Mouse (Mus musculus): Measurements from ENCODE around the gene Rtl5. TPM values are rescaled to one million over a fixed set of nuclear protein-coding genes. Genes with fewer than 3 reads are reported as not detected.

Gene Rtl5
- total and polyA plus RNA-seq, 3 experiments = 1.7 to 2.3 (median 2.1) TPM

DNA sequence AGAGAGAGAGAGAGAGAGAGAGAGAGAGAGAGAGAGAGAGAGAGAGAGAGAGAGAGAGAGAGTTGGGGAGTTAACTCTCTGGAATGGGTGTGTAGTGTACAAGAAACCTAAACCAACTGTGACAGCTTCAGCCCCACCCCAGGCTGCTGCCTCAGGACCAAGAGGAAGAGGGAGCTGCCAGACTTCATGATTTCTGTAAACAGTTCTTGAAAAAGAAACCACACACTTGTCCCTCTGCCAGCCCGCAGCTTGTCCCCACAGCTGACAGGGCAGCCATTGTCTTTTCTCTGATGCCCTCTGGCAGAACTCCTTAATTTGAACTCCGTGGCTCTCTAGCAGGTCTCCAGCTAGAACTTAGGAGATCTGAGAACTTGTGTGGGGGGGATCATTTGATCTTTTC is 10.2 kb downstream of the Rtl5 start:
- peak; percentile 39 to 63 for DNase-seq
- Histone ChIP-seq H3K9ac (ENCODE audit: low read depth, low read length) (no peak overlapping the region), H3K27me3 (ENCODE audit: control insufficient read depth, insufficient read depth, low read length) (no peaks in the 10 kb centered on the region), H3K4me1 (ENCODE audit: control insufficient read depth, insufficient read depth, low read length) (peaks cover 13% of the 10 kb centered on the region), H3K27ac (peak overlapping the region; percentile 14; the same call in 1 of the 2 replicates), H3K36me3 (ENCODE audit: control insufficient read depth, insufficient read depth, low read length) (no peaks in the 10 kb centered on the region), H3K4me3 (no peak overlapping the region), H3K79me2 (replicated peaks; ENCODE audit: control insufficient read depth, insufficient read depth, low read length) (no peaks in the 10 kb centered on the region)
- intact Hi-C loops (cut with DNase I) = no loop called here
- TF ChIP-seq POLR2A (IDR thresholded peaks at IDR 0.05; ENCODE audit: insufficient read depth, low read depth, low read length) (no peak), EP300 (IDR thresholded peaks at IDR 0.05; ENCODE audit: insufficient read depth, low read depth, low read length) (no peak), CTCF (IDR thresholded peaks at IDR 0.05) (no peak)
- 16% methylated on average over 2 of the region's 2 CpGs for WGBS

DNA sequence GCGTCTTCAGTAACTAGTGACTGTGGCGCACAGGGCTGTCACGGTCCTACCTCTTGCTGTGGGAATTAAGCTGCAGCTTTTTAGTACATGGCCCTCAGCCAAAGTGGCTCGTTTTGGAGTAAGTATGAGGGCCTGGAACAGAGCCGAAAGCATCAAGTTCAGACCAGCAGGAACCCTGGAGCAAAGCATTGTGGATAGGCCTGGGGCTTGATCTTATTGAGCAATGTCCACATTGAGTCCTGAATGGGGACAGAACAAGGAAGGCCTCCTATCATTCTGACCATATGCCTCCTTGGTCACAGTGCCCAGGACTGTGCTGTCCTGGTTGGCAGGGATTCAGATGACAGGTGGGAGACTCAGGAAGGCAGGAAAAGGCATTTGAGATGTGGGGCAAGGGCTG is 10.9 kb downstream of the Rtl5 start:
- no peaks in the 10 kb centered on the region for H3K79me2 ChIP-seq (replicated peaks; ENCODE audit: control insufficient read depth, insufficient read depth, low read length)
- peaks cover 13% of the 10 kb centered on the region for H3K4me1 ChIP-seq (ENCODE audit: control insufficient read depth, insufficient read depth, low read length)
- TF ChIP-seq EP300 (IDR thresholded peaks at IDR 0.05; ENCODE audit: insufficient read depth, low read depth, low read length) (no peak), POLR2A (IDR thresholded peaks at IDR 0.05; ENCODE audit: insufficient read depth, low read depth, low read length) (no peak), CTCF (IDR thresholded peaks at IDR 0.05) (no peak)
- peak in 1 of 2 experiments; percentile 23 for DNase-seq
- 53% methylated on average over 5 of the region's 5 CpGs for WGBS
- H3K27me3 ChIP-seq (ENCODE audit: control insufficient read depth, insufficient read depth, low read length) = no peaks in the 10 kb centered on the region
- H3K27ac ChIP-seq = peak overlapping the region; percentile 38
- no peaks in the 10 kb centered on the region for H3K36me3 ChIP-seq (ENCODE audit: control insufficient read depth, insufficient read depth, low read length)
- H3K9ac ChIP-seq (ENCODE audit: low read depth, low read length) = no peak overlapping the region
- intact Hi-C loops (cut with DNase I) = no loop called here
- no peak overlapping the region for H3K4me3 ChIP-seq

GRCm38 (mm10) chrX:102059437-102059836 is 11.7 kb downstream of the Rtl5 start:
- intact Hi-C loops (cut with DNase I) = no loop called here
- TF ChIP-seq CTCF (IDR thresholded peaks at IDR 0.05) (peak; percentile 67), EP300 (IDR thresholded peaks at IDR 0.05; ENCODE audit: insufficient read depth, low read depth, low read length) (no peak), POLR2A (IDR thresholded peaks at IDR 0.05; ENCODE audit: insufficient read depth, low read depth, low read length) (no peak)
- DNase-seq = peak in 1 of 2 experiments; percentile 13
- Histone ChIP-seq H3K27ac (no peak overlapping the region; the same call in 1 of the 2 replicates), H3K79me2 (replicated peaks; ENCODE audit: control insufficient read depth, insufficient read depth, low read length) (no peaks in the 10 kb centered on the region), H3K4me3 (no peak overlapping the region), H3K27me3 (ENCODE audit: control insufficient read depth, insufficient read depth, low read length) (no peaks in the 10 kb centered on the region), H3K36me3 (ENCODE audit: control insufficient read depth, insufficient read depth, low read length) (no peaks in the 10 kb centered on the region), H3K4me1 (ENCODE audit: control insufficient read depth, insufficient read depth, low read length) (peaks cover 13% of the 10 kb centered on the region), H3K9ac (ENCODE audit: low read depth, low read length) (no peak overlapping the region)
- WGBS = 63% methylated on average over 9 of the region's 9 CpGs

GRCm38 (mm10) chrX:102054009-102054408 is 17.1 kb downstream of the Rtl5 start:
- TF ChIP-seq EP300 (IDR thresholded peaks at IDR 0.05; ENCODE audit: insufficient read depth, low read depth, low read length) (no peak), CTCF (IDR thresholded peaks at IDR 0.05) (no peak), POLR2A (IDR thresholded peaks at IDR 0.05; ENCODE audit: insufficient read depth, low read depth, low read length) (no peak)
- no peak overlapping the region for H3K27ac ChIP-seq
- WGBS = 86% methylated on average over 4 of the region's 4 CpGs
- H3K36me3 ChIP-seq (ENCODE audit: control insufficient read depth, insufficient read depth, low read length) = no peaks in the 10 kb centered on the region
- H3K9ac ChIP-seq (ENCODE audit: low read depth, low read length) = no peak overlapping the region
- H3K4me3 ChIP-seq = no peak overlapping the region
- no peaks in the 10 kb centered on the region for H3K27me3 ChIP-seq (ENCODE audit: control insufficient read depth, insufficient read depth, low read length)
- intact Hi-C loops (cut with DNase I) = no loop called here
- peak in 1 of 2 experiments; percentile 4 for DNase-seq
- no peaks in the 10 kb centered on the region for H3K4me1 ChIP-seq (ENCODE audit: control insufficient read depth, insufficient read depth, low read length)
- no peaks in the 10 kb centered on the region for H3K79me2 ChIP-seq (replicated peaks; ENCODE audit: control insufficient read depth, insufficient read depth, low read length)

- WGBS = 93% methylated on average over 2 of the region's 2 CpGs
- no peak for TF ChIP-seq EP300 (IDR thresholded peaks at IDR 0.05; ENCODE audit: insufficient read depth, low read depth, low read length)
- no peak for TF ChIP-seq CTCF (IDR thresholded peaks at IDR 0.05)
- TF ChIP-seq POLR2A (IDR thresholded peaks at IDR 0.05; ENCODE audit: insufficient read depth, low read depth, low read length) = no peak
- H3K36me3 ChIP-seq (ENCODE audit: control insufficient read depth, insufficient read depth, low read length) = no peaks in the 10 kb centered on the region
- H3K9ac ChIP-seq (ENCODE audit: low read depth, low read length) = no peak overlapping the region
- DNase-seq = no peak
- H3K79me2 ChIP-seq (replicated peaks; ENCODE audit: control insufficient read depth, insufficient read depth, low read length) = no peaks in the 10 kb centered on the region
- no peaks in the 10 kb centered on the region for H3K27me3 ChIP-seq (ENCODE audit: control insufficient read depth, insufficient read depth, low read length)
- intact Hi-C loops (cut with DNase I) = no loop called here
- H3K4me1 ChIP-seq (ENCODE audit: control insufficient read depth, insufficient read depth, low read length) = no peaks in the 10 kb centered on the region
- H3K4me3 ChIP-seq = no peak overlapping the region
- H3K27ac ChIP-seq = no peak overlapping the region
Measured at GRCm38 (mm10) chrX:102053371-102053770, 17.7 kb downstream of the Rtl5 start.

GRCm38 (mm10) chrX:102051225-102051624 is 19.9 kb downstream of the Rtl5 start:
- 68% methylated on average over 4 of the region's 4 CpGs for WGBS
- peak in 1 of 2 experiments; percentile 13 for DNase-seq
- H3K9ac ChIP-seq (ENCODE audit: low read depth, low read length) = no peak overlapping the region
- H3K27ac ChIP-seq = no peak overlapping the region
- intact Hi-C loops (cut with DNase I) = no loop called here
- no peaks in the 10 kb centered on the region for H3K36me3 ChIP-seq (ENCODE audit: control insufficient read depth, insufficient read depth, low read length)
- no peak overlapping the region for H3K4me3 ChIP-seq
- H3K4me1 ChIP-seq (ENCODE audit: control insufficient read depth, insufficient read depth, low read length) = no peaks in the 10 kb centered on the region
- TF ChIP-seq EP300 (IDR thresholded peaks at IDR 0.05; ENCODE audit: insufficient read depth, low read depth, low read length) = no peak
- no peak for TF ChIP-seq CTCF (IDR thresholded peaks at IDR 0.05)
- TF ChIP-seq POLR2A (IDR thresholded peaks at IDR 0.05; ENCODE audit: insufficient read depth, low read depth, low read length) = no peak
- H3K79me2 ChIP-seq (replicated peaks; ENCODE audit: control insufficient read depth, insufficient read depth, low read length) = no peaks in the 10 kb centered on the region
- H3K27me3 ChIP-seq (ENCODE audit: control insufficient read depth, insufficient read depth, low read length) = no peaks in the 10 kb centered on the region
